Mouse (Mus musculus): ENCODE data around the gene Slc46a1.
A peak's percentile ranks its signal among the peaks of the same experiment; 100 is the strongest.

The Slc46a1 gene

GRCm38 (mm10) chr11:78502909-78503650 lies 37.6 kb downstream of the Slc46a1 start, which contains the start of gene Sebox:
Gene Sebox (plus strand): TSS chr11:78503447.
- DNase-seq (ENCODE audit: low spot score in 2 of 2): no peak

- DNase-seq (ENCODE audit: low spot score in 2 of 2): no peak
Measured at GRCm38 (mm10) chr11:78505430-78505829, 39.9 kb downstream of the Slc46a1 start.

- DNase-seq (ENCODE audit: low spot score in 2 of 2): no peak
Measured at GRCm38 (mm10) chr11:78509148-78509547, 43.7 kb downstream of the Slc46a1 start.

GRCm38 (mm10) chr11:78512025-78512957 lies 46.8 kb downstream of the Slc46a1 start, which contains the start of the genes Tmem199 and Poldip2:
Gene Tmem199 (minus strand): TSS chr11:78512172.
Gene Poldip2 (plus strand): TSS chr11:78512193.
- DNase-seq (ENCODE audit: low spot score in 2 of 2): peak; percentile 87 to 91

GRCm38 (mm10) chr11:78513106-78513790 lies 47.8 kb downstream of the Slc46a1 start:
- no peak for DNase-seq (ENCODE audit: low spot score in 2 of 2)

GRCm38 (mm10) chr11:78515549-78516325 lies 50.2 kb downstream of the Slc46a1 start:
- DNase-seq (ENCODE audit: low spot score in 2 of 2): no peak

GRCm38 (mm10) chr11:78518931-78519330 lies 53.4 kb downstream of the Slc46a1 start:
- DNase-seq (ENCODE audit: low spot score in 2 of 2): no peak

Data from spleen, postnatal 36 days (tissue).